Mouse (Mus musculus) intestine, postnatal 0 days (tissue): ENCODE measurements at regions not wholly inside any gene's neighbourhood (a gene's known extent, or its start where the extent isn't known, plus 50 kb on each side); places are given as distances from the start of the nearest gene placed in this dataset.

Experiments
- ATAC-seq: fragments of 200-750 bp; cut with Nextera tagmentation; 2 replicates; pipeline ENCODE4 v1.8.0; 2017; ENCODE audit warnings: mild to moderate bottlenecking, moderate TSS enrichment, moderate library complexity
- H3K27ac ChIP-seq: fragments of 300-500 bp; sonication (generic); 2 replicates; pipeline ENCODE4 v1.5.1; 2014; ENCODE audit warnings: mild to moderate bottlenecking, low read depth, low read length, moderate library complexity
- H3K27me3 ChIP-seq: fragments of 300-500 bp; sonication (generic); replicated peaks from 2 replicates; pipeline ENCODE4 v1.6.1; 2014; ENCODE audit warnings: low read length, mixed read lengths; ENCODE audit not compliant: control insufficient read depth, insufficient read depth
- H3K36me3 ChIP-seq: fragments of 300-500 bp; sonication (generic); 2 replicates; pipeline ENCODE4 v1.6.1; 2014; ENCODE audit warnings: mild to moderate bottlenecking, moderate library complexity; ENCODE audit not compliant: control insufficient read depth, insufficient read depth
- H3K4me1 ChIP-seq: fragments of 300-500 bp; sonication (generic); replicated peaks from 2 replicates; pipeline ENCODE4 v1.6.1; 2014; ENCODE audit warnings: antibody characterized with exemption, low read length, mixed read lengths; ENCODE audit not compliant: control insufficient read depth, insufficient read depth
- H3K4me2 ChIP-seq: fragments of 300-500 bp; sonication (generic); replicated peaks from 2 replicates; pipeline ENCODE4 v1.6.1; 2014; ENCODE audit warnings: low read depth, mild to moderate bottlenecking, moderate library complexity
- H3K4me3 ChIP-seq: fragments of 300-500 bp; sonication (generic); 2 replicates; pipeline ENCODE4 v1.5.1; 2014; ENCODE audit warnings: low read depth, low read length
- H3K9ac ChIP-seq: fragments of 300-500 bp; sonication (generic); 2 replicates; pipeline ENCODE4 v1.6.1; 2014; ENCODE audit warnings: mild to moderate bottlenecking, low read depth, low read length
- H3K9me3 ChIP-seq: fragments of 300-500 bp; sonication (generic); 2 replicates; pipeline ENCODE4 v1.6.1; 2016; ENCODE audit warnings: mixed run types; ENCODE audit not compliant: control insufficient read depth
- CTCF ChIP-seq: sonication (generic); IDR thresholded peaks from 2 replicates; pipeline ENCODE4 v1.5.1; 2016; ENCODE audit warnings: low read depth, mild to moderate bottlenecking, control low read depth, antibody characterized with exemption, moderate library complexity
- WGBS: fragments of 180-500 bp; shearing (Covaris S2); extraction: QIAGEN DNeasy Blood & Tissue Kit; methylation state at CpG from one replicate; pipeline ENCODE4 v1.1.7; 2014; 5-methylcytosine and 5-hydroxymethylcytosine counted together

- H3K36me3 ChIP-seq: no peaks in the 10 kb centered on the region
- no peak overlapping the region for H3K4me3 ChIP-seq
- peaks cover 5% of the 10 kb centered on the region; the same call in 1 of the 2 replicates for H3K4me1 ChIP-seq
- ATAC-seq: no peak
- no peak overlapping the region; the same call in 1 of the 2 replicates for H3K27ac ChIP-seq
- H3K27me3 ChIP-seq: peaks cover 11% of the 10 kb centered on the region; the same call in 1 of the 2 replicates
- H3K9ac ChIP-seq: no peak overlapping the region
- no peak for TF ChIP-seq CTCF
- WGBS: 20% methylated on average over 12 of the region's 12 CpGs
- H3K9me3 ChIP-seq: no peaks in the 10 kb centered on the region
- H3K4me2 ChIP-seq: no peak overlapping the region; the same call in 1 of the 2 replicates
Observed at GRCm38 (mm10) chr6:52479200-52479599, 161.0 kb downstream of the Hibadh start.

- no peak overlapping the region for H3K27ac ChIP-seq
Observed at GRCm38 (mm10) chr6:52481975-52482374, 158.2 kb downstream of the Hibadh start.

GRCm38 (mm10) chr6:52486146-52486545, 154.0 kb downstream of the Hibadh start:
- Histone ChIP-seq H3K36me3 (no peaks in the 10 kb centered on the region), H3K4me1 (peaks cover 4% of the 10 kb centered on the region; the same call in 1 of the 2 replicates), H3K4me2 (peak overlapping the region; percentile 38; the same call in 1 of the 2 replicates), H3K27ac (peak overlapping the region; percentile 68), H3K9me3 (no peaks in the 10 kb centered on the region), H3K27me3 (0 out of 2 replicates have a peak, but pooled peaks cover 9% of the 10 kb centered on the region), H3K4me3 (no peak overlapping the region), H3K9ac (no peak overlapping the region)
- WGBS: 50% methylated on average over 9 of the region's 9 CpGs
- TF ChIP-seq CTCF: no peak
- peak; percentile 62 for ATAC-seq

More at GRCm38 (mm10) chr6:52481975-52482374, 158.2 kb downstream of the Hibadh start:
- Histone ChIP-seq H3K9ac (no peak overlapping the region), H3K9me3 (no peaks in the 10 kb centered on the region), H3K4me2 (peak overlapping the region; percentile 14; the same call in 1 of the 2 replicates), H3K4me3 (no peak overlapping the region), H3K27me3 (peaks cover 16% of the 10 kb centered on the region; the same call in 1 of the 2 replicates), H3K36me3 (no peaks in the 10 kb centered on the region), H3K4me1 (peaks cover 9% of the 10 kb centered on the region; the same call in 1 of the 2 replicates)
- TF ChIP-seq CTCF: no peak
- WGBS: 42% methylated on average over 7 of the region's 7 CpGs
- peak; percentile 84 for ATAC-seq

GRCm38 (mm10) chr6:52486655-52487054, 153.5 kb downstream of the Hibadh start:
- Histone ChIP-seq H3K27ac (peak overlapping the region; percentile 68), H3K9me3 (no peaks in the 10 kb centered on the region), H3K9ac (no peak overlapping the region), H3K4me3 (no peak overlapping the region), H3K4me1 (peaks cover 4% of the 10 kb centered on the region; the same call in 1 of the 2 replicates), H3K27me3 (0 out of 2 replicates have a peak, but pooled peaks cover 9% of the 10 kb centered on the region), H3K36me3 (no peaks in the 10 kb centered on the region), H3K4me2 (peak overlapping the region; percentile 38; the same call in 1 of the 2 replicates)
- whole genome bisulfite sequencing: 18% methylated on average over 4 of the region's 4 CpGs
- no peak for TF ChIP-seq CTCF
- peak; percentile 65 for ATAC-seq

GRCm38 (mm10) chr6:52487861-52488260, 152.3 kb downstream of the Hibadh start:
- Histone ChIP-seq H3K9me3 (no peaks in the 10 kb centered on the region), H3K27ac (no peak overlapping the region), H3K27me3 (0 out of 2 replicates have a peak, but pooled peaks cover 9% of the 10 kb centered on the region), H3K4me1 (peaks cover 4% of the 10 kb centered on the region; the same call in 1 of the 2 replicates), H3K4me3 (no peak overlapping the region), H3K9ac (no peak overlapping the region), H3K4me2 (no peak overlapping the region), H3K36me3 (no peaks in the 10 kb centered on the region)
- ATAC-seq: no peak
- no peak for TF ChIP-seq CTCF
- WGBS: 88% methylated on average over 5 of the region's 5 CpGs

- Histone ChIP-seq H3K4me1 (peaks cover 4% of the 10 kb centered on the region; the same call in 1 of the 2 replicates), H3K27ac (no peak overlapping the region), H3K4me3 (no peak overlapping the region), H3K36me3 (no peaks in the 10 kb centered on the region), H3K4me2 (no peak overlapping the region), H3K27me3 (no peaks in the 10 kb centered on the region), H3K9ac (no peak overlapping the region), H3K9me3 (no peaks in the 10 kb centered on the region)
- peak; percentile 22; the same call in 1 of the 2 replicates for TF ChIP-seq CTCF
- no peak for ATAC-seq
- WGBS: 82% methylated on average over 14 of the region's 14 CpGs
Observed at GRCm38 (mm10) chr6:52490264-52490775, 149.9 kb downstream of the Hibadh start.
